Mouse (Mus musculus): Measurements from ENCODE around the gene Gbx1.

DNA sequence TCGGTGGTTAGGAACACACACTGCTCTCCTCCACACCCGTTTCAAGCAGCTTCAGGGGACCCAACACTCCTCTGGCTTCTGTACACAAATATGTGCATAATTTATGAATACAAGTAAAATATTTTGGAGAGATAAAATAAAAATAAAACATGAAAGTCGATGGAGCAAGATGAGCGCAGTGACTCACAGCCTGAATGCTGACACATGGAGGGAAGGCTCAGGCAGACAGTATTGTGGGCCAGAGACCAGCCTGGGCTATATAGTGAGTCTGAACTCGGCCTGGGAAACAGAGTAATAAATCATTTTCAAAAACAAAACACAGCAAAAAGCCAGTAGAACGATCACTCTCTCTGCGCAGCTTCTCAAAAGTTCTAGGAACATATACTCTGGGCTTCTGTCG, 5.6 kb downstream of the Gbx1 start:
- no peak for TF ChIP-seq CTCF (IDR thresholded peaks at IDR 0.05; ENCODE audit: extremely low read depth, insufficient read length, insufficient replicate concordance, low read depth, low read length)
- no peak for TF ChIP-seq POLR2A (IDR thresholded peaks at IDR 0.05; ENCODE audit: low read depth, low read length)
